Mouse (Mus musculus): ENCODE data around the gene Icam4. TPM values are rescaled to one million over a fixed set of nuclear protein-coding genes. Genes with fewer than 3 reads are reported as not detected.

The Icam4 gene
- total and polyA plus RNA-seq, 3 experiments: 0.84 to 1.4 (median 1.0) TPM

DNA sequence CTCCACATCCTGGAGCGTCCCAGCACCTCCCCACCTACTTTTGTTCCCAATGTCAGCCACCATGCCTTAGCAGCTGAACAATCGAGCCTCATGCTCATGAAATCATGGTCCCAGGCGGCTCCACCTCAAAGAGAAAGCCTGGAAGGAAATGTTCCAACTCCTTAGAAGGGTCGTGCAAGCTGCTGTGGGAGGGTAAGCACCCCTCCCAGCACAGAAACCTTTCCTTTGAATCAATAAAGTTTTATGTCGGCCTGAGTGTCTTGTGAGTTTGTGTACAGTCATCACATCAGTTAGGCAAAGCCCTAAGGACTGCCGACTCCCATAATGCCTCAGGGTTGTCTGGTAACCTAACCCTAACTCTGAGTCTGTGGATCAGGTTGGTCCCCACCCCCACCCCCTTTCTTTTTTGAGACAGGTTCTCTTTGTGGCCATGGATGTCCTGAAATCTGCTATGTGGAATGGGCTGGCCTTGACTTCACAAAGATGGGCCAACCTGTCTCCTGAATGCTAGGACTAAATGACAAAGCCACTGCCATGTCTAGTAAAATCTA is 538 bp upstream of the Icam4 start:
- Histone ChIP-seq H3K9ac (ENCODE audit: low read depth, low read length) (no peak overlapping the region), H3K4me3 (no peak overlapping the region), H3K36me3 (ENCODE audit: control insufficient read depth, insufficient read depth, low read length) (no peaks in the 10 kb centered on the region), H3K27me3 (ENCODE audit: control insufficient read depth, insufficient read depth, low read length) (peaks cover 1% of the 10 kb centered on the region; the same call in 1 of the 2 replicates), H3K79me2 (replicated peaks; ENCODE audit: control insufficient read depth, insufficient read depth, low read length) (no peaks in the 10 kb centered on the region), H3K4me1 (ENCODE audit: control insufficient read depth, insufficient read depth, low read length) (peaks cover 3% of the 10 kb centered on the region), H3K27ac (no peak overlapping the region)
- WGBS: 67% methylated on average over 6 of the region's 6 CpGs
- TF ChIP-seq CTCF (IDR thresholded peaks at IDR 0.05): no peak
- no peak for TF ChIP-seq EP300 (IDR thresholded peaks at IDR 0.05; ENCODE audit: insufficient read depth, low read depth, low read length)
- no peak for TF ChIP-seq POLR2A (IDR thresholded peaks at IDR 0.05; ENCODE audit: insufficient read depth, low read depth, low read length)
- intact Hi-C loops (cut with DNase I): loop anchor here (1.0 to 5.0 kb wide), 3 partner anchors 14 to 126 kb away; partner anchors contain the start of genes Icam1 and Mrpl4
- DNase-seq: no peak

DNA sequence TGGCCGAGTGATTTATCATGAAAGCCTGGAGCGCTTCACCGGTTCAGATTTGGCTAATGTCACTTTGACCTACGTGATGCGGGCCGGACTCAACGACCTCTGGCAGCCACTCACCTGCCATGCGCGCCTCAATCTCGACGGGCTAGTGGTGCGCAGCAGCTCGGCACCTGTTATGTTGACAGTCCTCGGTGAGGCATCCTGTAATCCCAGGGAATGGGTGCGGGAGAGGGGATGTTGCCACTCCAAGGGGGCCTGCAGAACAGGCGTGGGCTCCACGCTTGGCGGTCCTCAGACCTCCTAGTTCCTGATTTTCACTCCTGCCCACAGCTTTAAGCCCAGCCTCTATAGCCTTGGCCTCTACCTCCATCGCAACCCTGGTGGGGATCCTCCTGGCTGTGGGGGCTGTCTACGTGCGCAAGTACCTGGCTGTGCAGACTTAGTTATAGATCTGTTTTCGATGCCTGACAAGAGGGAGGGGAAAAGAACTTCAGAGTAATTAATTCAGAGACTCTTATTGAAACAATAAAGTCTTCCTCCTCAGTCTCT is 955 bp downstream of the Icam4 start:
- no peaks in the 10 kb centered on the region for H3K36me3 ChIP-seq (ENCODE audit: control insufficient read depth, insufficient read depth, low read length)
- H3K4me1 ChIP-seq (ENCODE audit: control insufficient read depth, insufficient read depth, low read length): peaks cover 3% of the 10 kb centered on the region
- H3K4me3 ChIP-seq: peak overlapping the region; percentile 45
- DNase-seq: no peak
- peak overlapping the region; percentile 32; the same call in 1 of the 2 replicates for H3K27ac ChIP-seq
- peaks cover 3% of the 10 kb centered on the region for H3K27me3 ChIP-seq (ENCODE audit: control insufficient read depth, insufficient read depth, low read length)
- no peak overlapping the region for H3K9ac ChIP-seq (ENCODE audit: low read depth, low read length)
- H3K79me2 ChIP-seq (replicated peaks; ENCODE audit: control insufficient read depth, insufficient read depth, low read length): no peaks in the 10 kb centered on the region
- intact Hi-C loops (cut with DNase I): loop anchor here (1.0 to 5.0 kb wide), 3 partner anchors 42 to 106 kb away; partner anchors contain the start of genes Fdx1l, Gm38431, Gm49373 and Raver1
- TF ChIP-seq EP300 (IDR thresholded peaks at IDR 0.05; ENCODE audit: insufficient read depth, low read depth, low read length): no peak
- TF ChIP-seq POLR2A (IDR thresholded peaks at IDR 0.05; ENCODE audit: insufficient read depth, low read depth, low read length): no peak
- WGBS: 31% methylated on average over 22 of the region's 22 CpGs

DNA sequence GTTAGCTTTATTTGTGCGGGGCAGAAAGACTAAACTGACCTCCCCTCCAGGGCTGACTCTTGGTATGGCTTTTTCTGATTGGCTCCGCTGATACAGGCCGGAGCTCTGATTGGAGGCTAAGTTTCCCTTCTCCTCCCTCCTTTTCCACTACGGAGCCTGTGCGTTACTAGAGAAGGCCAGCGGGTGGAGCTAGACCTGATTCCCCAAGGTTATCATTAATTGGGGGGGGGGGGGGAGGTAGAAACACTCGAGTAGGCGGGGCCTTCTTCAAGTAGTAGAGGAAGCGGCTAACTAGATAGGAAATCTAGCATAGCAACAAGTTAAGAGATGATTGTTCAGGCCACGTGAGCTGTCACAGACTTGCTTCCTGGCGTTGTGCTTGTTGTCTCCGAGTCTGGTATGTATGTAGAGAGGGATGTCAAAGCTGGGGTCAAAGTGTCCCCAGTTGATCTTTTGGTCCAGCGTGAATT is 1.6 kb downstream of the Icam4 start:
- H3K27me3 ChIP-seq (ENCODE audit: control insufficient read depth, insufficient read depth, low read length): peaks cover 6% of the 10 kb centered on the region
- intact Hi-C loops (cut with DNase I): loop anchor here (1.0 to 5.0 kb wide), 3 partner anchors 41 to 105 kb away; partner anchors contain the start of genes Fdx1l, Gm38431, Gm49373 and Raver1
- H3K9ac ChIP-seq (ENCODE audit: low read depth, low read length): peak overlapping the region; percentile 10
- no peaks in the 10 kb centered on the region for H3K36me3 ChIP-seq (ENCODE audit: control insufficient read depth, insufficient read depth, low read length)
- H3K27ac ChIP-seq: peak overlapping the region; percentile 47; the same call in 1 of the 2 replicates
- no peak; the same call in 1 of the 2 replicates for TF ChIP-seq POLR2A (IDR thresholded peaks at IDR 0.05; ENCODE audit: insufficient read depth, low read depth, low read length)
- TF ChIP-seq CTCF (IDR thresholded peaks at IDR 0.05): peak; percentile 71
- under 1% methylated on average over 13 of the region's 13 CpGs for WGBS
- peak; percentile 82 to 90 for DNase-seq
- H3K4me3 ChIP-seq: peak overlapping the region; percentile 69
- H3K4me1 ChIP-seq (ENCODE audit: control insufficient read depth, insufficient read depth, low read length): peaks cover 3% of the 10 kb centered on the region
- H3K79me2 ChIP-seq (replicated peaks; ENCODE audit: control insufficient read depth, insufficient read depth, low read length): no peaks in the 10 kb centered on the region

DNA sequence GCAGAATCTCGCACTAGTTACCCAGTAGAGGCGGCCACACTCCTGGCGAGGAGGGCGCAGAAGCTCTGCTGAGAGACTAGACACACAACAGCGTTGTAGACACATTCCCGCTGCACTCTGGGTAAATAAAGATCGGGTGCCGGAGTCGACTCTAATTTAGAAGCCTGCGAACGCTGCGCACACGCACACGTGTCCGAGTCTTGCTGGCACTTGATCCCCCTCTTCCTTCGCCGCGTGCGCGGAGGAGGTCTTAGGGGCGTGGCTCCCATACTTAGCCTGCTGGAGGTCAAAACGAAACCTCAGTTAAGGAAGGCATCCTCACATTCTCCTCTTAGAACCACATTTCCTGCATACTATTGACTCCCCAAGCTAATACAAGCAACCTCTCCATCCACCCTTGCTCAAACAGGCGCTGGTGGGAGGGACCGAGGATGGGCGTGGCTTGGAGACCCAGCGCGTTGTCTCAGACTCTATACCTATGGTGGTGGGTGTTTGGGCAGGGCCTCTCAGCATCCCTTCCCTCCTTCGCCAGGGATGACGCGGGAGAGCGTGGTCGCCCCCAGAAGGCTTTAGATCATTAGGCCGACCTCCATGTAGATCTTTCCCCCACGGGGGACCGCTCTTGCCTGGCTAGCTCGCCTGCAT is 2.2 kb downstream of the Icam4 start:
- TF ChIP-seq EP300 (IDR thresholded peaks at IDR 0.05; ENCODE audit: insufficient read depth, low read depth, low read length) (no peak), CTCF (IDR thresholded peaks at IDR 0.05) (no peak), POLR2A (IDR thresholded peaks at IDR 0.05; ENCODE audit: insufficient read depth, low read depth, low read length) (no peak; the same call in 1 of the 2 replicates)
- Histone ChIP-seq H3K9ac (ENCODE audit: low read depth, low read length) (peak overlapping the region; percentile 10), H3K79me2 (replicated peaks; ENCODE audit: control insufficient read depth, insufficient read depth, low read length) (no peaks in the 10 kb centered on the region), H3K4me1 (ENCODE audit: control insufficient read depth, insufficient read depth, low read length) (peaks cover 3% of the 10 kb centered on the region), H3K4me3 (peak overlapping the region; percentile 69), H3K36me3 (ENCODE audit: control insufficient read depth, insufficient read depth, low read length) (no peaks in the 10 kb centered on the region), H3K27ac (peak overlapping the region; percentile 47; the same call in 1 of the 2 replicates), H3K27me3 (ENCODE audit: control insufficient read depth, insufficient read depth, low read length) (peaks cover 8% of the 10 kb centered on the region)
- intact Hi-C loops (cut with DNase I): loop anchor here (5.0 kb wide), 2 partner anchors 41 to 61 kb away; partner anchors contain the start of genes Fdx1l, Gm38431, Gm49373 and Raver1
- peak; percentile 74 to 80 for DNase-seq
- under 1% methylated on average over 36 of the region's 36 CpGs for WGBS

DNA sequence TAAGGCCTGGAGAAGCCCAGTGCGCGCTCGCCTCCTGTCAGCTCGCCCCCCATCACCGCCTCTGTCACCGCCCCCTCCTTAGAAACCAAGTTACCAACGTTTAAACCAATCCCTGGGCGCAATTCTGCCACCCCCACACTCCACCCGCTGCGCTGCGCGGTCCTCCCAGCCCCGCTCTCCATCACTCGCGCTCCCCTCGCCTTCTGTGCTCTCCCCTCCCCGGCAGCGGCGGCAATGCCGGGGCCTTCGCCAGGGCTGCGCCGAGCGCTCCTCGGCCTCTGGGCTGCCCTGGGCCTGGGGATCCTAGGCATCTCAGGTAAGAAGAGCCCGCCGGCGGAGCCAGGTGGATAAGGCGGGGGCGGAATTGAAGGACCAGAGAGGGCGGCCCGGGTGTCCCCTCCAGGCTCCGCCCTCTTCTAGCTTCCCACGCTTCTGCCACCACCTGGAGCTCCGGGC is 2.8 kb downstream of the Icam4 start, which contains the start of gene Icam5:
TSS of gene Icam5 (plus strand) at position 178 of the 456 bp plus-strand sequence.
- TF ChIP-seq CTCF (IDR thresholded peaks at IDR 0.05): no peak
- no peaks in the 10 kb centered on the region for H3K79me2 ChIP-seq (replicated peaks; ENCODE audit: control insufficient read depth, insufficient read depth, low read length)
- H3K36me3 ChIP-seq (ENCODE audit: control insufficient read depth, insufficient read depth, low read length): no peaks in the 10 kb centered on the region
- intact Hi-C loops (cut with DNase I): loop anchor here (5.0 kb wide), 2 partner anchors 40 to 60 kb away; partner anchors contain the start of genes Fdx1l, Gm38431, Gm49373 and Raver1
- peaks cover 3% of the 10 kb centered on the region for H3K4me1 ChIP-seq (ENCODE audit: control insufficient read depth, insufficient read depth, low read length)
- H3K9ac ChIP-seq (ENCODE audit: low read depth, low read length): peak within 1 kb of the TSS; percentile 28
- peak in 1 of 2 experiments; percentile 56 for DNase-seq
- peak within 1 kb of the TSS; percentile 47; the same call in 1 of the 2 replicates for H3K27ac ChIP-seq
- peaks cover 10% of the 10 kb centered on the region for H3K27me3 ChIP-seq (ENCODE audit: control insufficient read depth, insufficient read depth, low read length)
- peak within 1 kb of the TSS; percentile 73 for H3K4me3 ChIP-seq
- WGBS: 1% methylated on average over 32 of the region's 35 CpGs

Measured in heart, adult 2 months (tissue).